Mouse (Mus musculus) G1E (cell line): ENCODE measurements around the gene Mapkapk3. TPM values are rescaled to one million over a fixed set of nuclear protein-coding genes. Genes with fewer than 3 reads are reported as not detected.
A peak's percentile ranks its signal among the peaks of the same experiment; 100 is the strongest.

Experiments
- ATAC-seq: 2 replicates; pipeline ENCODE4 v1.8.0; 2016; ENCODE audit warnings: mild to moderate bottlenecking; ENCODE audit not compliant: insufficient number of reproducible peaks, poor library complexity, low FRiP score, severe bottlenecking; ENCODE audit errors: extremely low read depth
- DNase-seq: peaks from one replicate; pipeline ENCODE4 v3.0.0; 2012; ENCODE audit warnings: low spot score
- H3K27me3 ChIP-seq: 2 replicates; pipeline ENCODE4 v1.6.1; 2012; ENCODE audit warnings: mild to moderate bottlenecking, low read length, inconsistent platforms; ENCODE audit not compliant: insufficient read depth
- H3K36me3 ChIP-seq: replicated peaks from 2 replicates; pipeline ENCODE3; 2012; ENCODE audit warnings: mild to moderate bottlenecking, inconsistent platforms
- H3K4me1 ChIP-seq: 2 replicates; pipeline ENCODE4 v1.6.1; 2012; ENCODE audit warnings: low read depth, low read length, inconsistent platforms, mixed read lengths; ENCODE audit not compliant: insufficient read depth
- H3K4me3 ChIP-seq: 2 replicates; pipeline ENCODE4 v1.5.1; 2012; ENCODE audit warnings: low read depth, mild to moderate bottlenecking, inconsistent platforms, low read length, moderate library complexity, mixed read lengths
- H3K9me3 ChIP-seq: replicated peaks from 2 replicates; pipeline ENCODE4 v1.6.1; 2012; ENCODE audit warnings: inconsistent platforms
- CTCF ChIP-seq: IDR thresholded peaks from 2 replicates; pipeline ENCODE4 v1.5.1; 2012; ENCODE audit warnings: low read depth, low read length, inconsistent platforms, mixed read lengths
- GATA1 ChIP-seq: IDR thresholded peaks from 2 replicates; pipeline ENCODE4 v1.6.1; 2012; ENCODE audit warnings: borderline replicate concordance, low read length, inconsistent platforms, mixed read lengths
- GATA2 ChIP-seq: IDR thresholded peaks from 2 replicates; pipeline ENCODE4 v1.6.1; 2012; ENCODE audit warnings: low read depth, low read length, inconsistent platforms, borderline replicate concordance
- POLR2AphosphoS5 ChIP-seq: IDR thresholded peaks from 2 replicates; pipeline ENCODE4 v1.6.1; 2012; ENCODE audit warnings: low read depth, low read length, inconsistent platforms; ENCODE audit not compliant: insufficient replicate concordance
- TAL1 ChIP-seq: conservative IDR thresholded peaks from 2 replicates; pipeline ENCODE4 v1.6.1; 2012; ENCODE audit warnings: low read depth, low read length, inconsistent platforms, mixed read lengths
- polyA plus RNA-seq: library from polyadenylated mRNA; stranded (reverse); fragments of >175 nt; gene quantifications from 2 replicates; pipeline ENCODE4 v1.2.3, GENCODE M21; 2012
- total RNA-seq, 2 experiments: library from RNA; stranded (forward) in 1 of 2; stranded (reverse) in 1 of 2; fragments of 200-1000 nt in 1 of 2; fragments of >200 nt in 1 of 2; fragmentation: Nextera tagmentation in 1 of 2; gene quantifications; 2 replicates each; pipeline ENCODE4 v1.2.3; 2014 to 2017

The Mapkapk3 gene
- total and polyA plus RNA-seq, 3 experiments: 41.5 to 99.8 (median 60.1) TPM

DNA sequence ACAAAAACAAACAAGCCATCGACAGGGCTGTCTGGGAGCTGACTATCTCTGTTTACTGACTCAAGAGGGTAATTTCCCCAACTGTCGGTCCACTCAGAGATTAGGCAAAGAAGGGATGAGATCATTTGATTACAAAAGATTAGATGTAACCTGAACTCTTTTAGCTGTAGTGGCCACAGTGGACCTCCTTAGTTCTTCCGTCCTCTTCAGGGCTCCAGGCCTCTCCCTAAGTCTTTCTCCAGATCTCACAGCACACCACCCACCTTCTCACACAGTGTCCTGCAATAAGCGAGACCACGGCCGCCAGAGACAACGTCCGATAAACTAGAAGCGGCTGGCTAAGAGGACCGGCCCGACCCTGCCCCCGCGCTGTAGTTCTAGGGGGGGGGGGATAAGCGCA, 6.4 kb upstream of the Mapkapk3 start:
- Histone ChIP-seq H3K27me3 (peaks cover 8% of the 10 kb centered on the region), H3K9me3 (no peaks in the 10 kb centered on the region), H3K4me3 (peak overlapping the region; percentile 84), H3K36me3 (peaks cover 34% of the 10 kb centered on the region), H3K4me1 (peaks cover 47% of the 10 kb centered on the region)
- DNase-seq (no peak), ATAC-seq (no peak)
- TF ChIP-seq GATA1 (no peak), CTCF (no peak), GATA2 (no peak), POLR2AphosphoS5 (no peak), TAL1 (no peak)

GRCm38 (mm10) chr9:107296016-107296040, 6.2 kb upstream of the Mapkapk3 start, which contains the start of gene Cish:
TSS of gene Cish (plus strand) at chr9:107296026.
- H3K36me3 ChIP-seq: peaks cover 32% of the 10 kb centered on the region
- H3K4me3 ChIP-seq: peak within 1 kb of the TSS; percentile 84
- H3K9me3 ChIP-seq: no peaks in the 10 kb centered on the region
- peaks cover 8% of the 10 kb centered on the region for H3K27me3 ChIP-seq
- DNase-seq: no peak
- peaks cover 47% of the 10 kb centered on the region for H3K4me1 ChIP-seq
- ATAC-seq: no peak
- TF ChIP-seq CTCF (no peak), POLR2AphosphoS5 (no peak), GATA1 (no peak), GATA2 (no peak), TAL1 (no peak)

GRCm38 (mm10) chr9:107295616-107296015, 5.9 kb upstream of the Mapkapk3 start:
- peak; percentile 69; the same call in 1 of the 2 replicates for TF ChIP-seq GATA2
- no peak for TF ChIP-seq TAL1
- ATAC-seq (peak; percentile 46), DNase-seq (peak; percentile 75)
- no peaks in the 10 kb centered on the region for H3K9me3 ChIP-seq
- peaks cover 8% of the 10 kb centered on the region for H3K27me3 ChIP-seq
- H3K4me1 ChIP-seq: peaks cover 46% of the 10 kb centered on the region
- peak overlapping the region; percentile 84; the same call in 1 of the 2 replicates for H3K4me3 ChIP-seq
- H3K36me3 ChIP-seq: peaks cover 30% of the 10 kb centered on the region

- peaks cover 8% of the 10 kb centered on the region for H3K27me3 ChIP-seq
- H3K4me3 ChIP-seq: peak overlapping the region; percentile 30; the same call in 1 of the 2 replicates
- peaks cover 17% of the 10 kb centered on the region for H3K36me3 ChIP-seq
- peak; percentile 52; the same call in 1 of the 2 replicates for TF ChIP-seq CTCF
- TF ChIP-seq GATA1: no peak
- no peak for DNase-seq
- peaks cover 44% of the 10 kb centered on the region for H3K4me1 ChIP-seq
- no peak for ATAC-seq
- H3K9me3 ChIP-seq: no peaks in the 10 kb centered on the region
Measured at GRCm38 (mm10) chr9:107294249-107294648, 4.6 kb upstream of the Mapkapk3 start.

DNA sequence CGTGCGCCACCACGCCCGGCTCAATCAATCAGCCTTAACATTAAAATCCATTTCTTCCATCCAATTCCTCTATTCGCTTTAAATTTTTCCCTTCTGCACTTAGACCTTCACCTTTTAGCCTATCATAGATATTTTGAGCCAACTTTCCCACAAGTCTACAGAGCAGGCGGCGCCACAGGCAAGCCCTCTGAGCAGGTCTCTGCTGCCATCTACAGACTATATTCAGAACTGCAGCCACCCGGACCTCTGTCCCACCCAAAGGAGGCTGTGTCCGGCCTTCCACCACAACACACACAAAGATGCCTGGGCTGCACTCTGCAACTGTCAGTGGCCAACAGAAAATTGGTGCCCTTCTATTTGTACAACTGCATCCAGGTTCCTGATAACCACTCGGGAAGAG, 1.2 kb upstream of the Mapkapk3 start:
- DNase-seq: no peak
- Histone ChIP-seq H3K9me3 (no peaks in the 10 kb centered on the region), H3K4me3 (no peak overlapping the region), H3K36me3 (peaks cover 28% of the 10 kb centered on the region), H3K4me1 (peaks cover 69% of the 10 kb centered on the region), H3K27me3 (peaks cover 8% of the 10 kb centered on the region)
- TF ChIP-seq TAL1 (no peak), GATA1 (no peak), GATA2 (no peak), CTCF (peak; percentile 83), POLR2AphosphoS5 (no peak)
- ATAC-seq: no peak

DNA sequence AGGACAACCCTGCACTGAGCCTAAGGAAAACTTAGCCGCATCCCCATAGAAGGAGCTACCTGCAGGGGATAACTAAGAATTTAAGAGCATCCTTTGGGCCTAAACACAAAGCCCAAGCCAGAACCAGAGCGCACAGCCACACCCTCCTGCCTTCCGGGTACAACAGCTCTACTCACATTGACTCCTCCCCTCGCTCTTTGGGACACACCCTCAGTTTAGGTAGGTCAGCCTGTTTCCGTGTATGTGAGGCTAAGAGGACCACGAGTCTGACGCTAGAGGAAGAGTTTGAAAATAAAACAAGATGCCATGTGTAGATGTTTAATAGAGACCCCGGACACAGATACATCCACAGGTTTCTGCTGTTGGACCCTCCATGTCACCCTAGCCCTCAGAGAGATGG, 966 bp downstream of the Mapkapk3 start:
- ATAC-seq (peak; percentile 61), DNase-seq (peak; percentile 72)
- Histone ChIP-seq H3K36me3 (peaks cover 46% of the 10 kb centered on the region), H3K4me1 (peaks cover 62% of the 10 kb centered on the region), H3K4me3 (peak overlapping the region; percentile 81), H3K27me3 (peaks cover 8% of the 10 kb centered on the region), H3K9me3 (no peaks in the 10 kb centered on the region)
- TF ChIP-seq POLR2AphosphoS5 (no peak), GATA2 (no peak)

DNA sequence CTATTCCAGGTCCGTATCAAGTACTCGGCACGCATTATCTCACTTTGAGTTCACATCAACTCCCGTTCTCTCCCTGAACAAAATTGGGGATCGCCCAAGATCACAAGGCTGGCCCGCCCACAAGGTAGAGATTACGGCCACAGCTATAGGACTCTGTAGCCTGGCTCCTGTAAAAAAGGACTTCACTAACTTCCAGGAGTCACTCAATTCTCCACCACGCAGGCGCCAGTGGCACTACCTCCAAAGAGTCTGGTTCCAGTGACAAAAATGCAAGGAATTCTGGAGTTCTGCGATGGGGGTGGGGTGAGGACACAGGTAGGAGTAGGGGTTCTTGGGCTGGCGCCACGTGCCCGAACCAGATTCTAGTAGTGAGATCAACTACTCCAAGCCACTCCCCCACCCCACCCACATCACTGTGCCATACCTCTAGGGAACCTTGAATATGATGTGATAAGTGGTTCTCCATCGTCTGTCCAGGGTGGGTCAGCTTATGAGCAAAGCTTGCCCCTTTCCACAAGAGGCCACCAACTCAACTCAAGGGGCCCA, 1.5 kb downstream of the Mapkapk3 start:
- H3K4me1 ChIP-seq: peaks cover 62% of the 10 kb centered on the region
- ATAC-seq: no peak
- peaks cover 46% of the 10 kb centered on the region for H3K36me3 ChIP-seq
- no peak for DNase-seq
- peak overlapping the region; percentile 81 for H3K4me3 ChIP-seq
- no peaks in the 10 kb centered on the region for H3K9me3 ChIP-seq
- peaks cover 8% of the 10 kb centered on the region for H3K27me3 ChIP-seq
- TF ChIP-seq GATA2 (no peak), TAL1 (no peak), GATA1 (no peak), CTCF (no peak), POLR2AphosphoS5 (no peak)
